Mouse (Mus musculus) heart, embryonic 10.5 days (tissue): Measurements from ENCODE around the gene 4930447F04Rik. TPM values are rescaled to one million over a fixed set of nuclear protein-coding genes. Genes with fewer than 3 reads are reported as not detected.

ENCODE experiments used
- DNase-seq: peaks from one replicate; pipeline ENCODE4 v3.0.0-alpha.2; 2017; ENCODE audit warnings: low spot score
- H3K27ac ChIP-seq: fragments of 300-500 bp; sonication (generic); 2 replicates; pipeline ENCODE4 v1.5.1; 2016; ENCODE audit warnings: mild to moderate bottlenecking
- H3K27me3 ChIP-seq: fragments of 300-500 bp; sonication (generic); 2 replicates; pipeline ENCODE4 v1.6.1; 2016; ENCODE audit warnings: mild to moderate bottlenecking; ENCODE audit not compliant: poor library complexity, insufficient read depth, severe bottlenecking
- H3K36me3 ChIP-seq: fragments of 300-500 bp; sonication (generic); 2 replicates; pipeline ENCODE4 v1.6.1; 2016; ENCODE audit warnings: mild to moderate bottlenecking, moderate library complexity
- H3K4me1 ChIP-seq: fragments of 300-500 bp; sonication (generic); 2 replicates; pipeline ENCODE4 v1.6.1; 2016; ENCODE audit warnings: mild to moderate bottlenecking
- H3K4me3 ChIP-seq: fragments of 300-500 bp; sonication (generic); 2 replicates; pipeline ENCODE4 v1.5.1; 2016; ENCODE audit warnings: mild to moderate bottlenecking, moderate library complexity
- H3K9me3 ChIP-seq: fragments of 300-500 bp; sonication (generic); 2 replicates; pipeline ENCODE4 v1.6.1; 2016; ENCODE audit warnings: mild to moderate bottlenecking, moderate library complexity
- WGBS: fragments of 180-500 bp; shearing (Covaris S2); methylation state at CpG from one replicate; pipeline ENCODE4 v1.1.7; 2016; 5-methylcytosine and 5-hydroxymethylcytosine counted together
- polyA plus RNA-seq: library from polyadenylated mRNA; unstranded; fragments of >200 nt; fragmentation: Nextera tagmentation; extraction: Ambion mirVana; gene quantifications from 2 replicates; pipeline ENCODE4 v1.2.1, GENCODE M21; 2016

The 4930447F04Rik gene
- not detected in 2 replicates for polyA plus RNA-seq

DNA sequence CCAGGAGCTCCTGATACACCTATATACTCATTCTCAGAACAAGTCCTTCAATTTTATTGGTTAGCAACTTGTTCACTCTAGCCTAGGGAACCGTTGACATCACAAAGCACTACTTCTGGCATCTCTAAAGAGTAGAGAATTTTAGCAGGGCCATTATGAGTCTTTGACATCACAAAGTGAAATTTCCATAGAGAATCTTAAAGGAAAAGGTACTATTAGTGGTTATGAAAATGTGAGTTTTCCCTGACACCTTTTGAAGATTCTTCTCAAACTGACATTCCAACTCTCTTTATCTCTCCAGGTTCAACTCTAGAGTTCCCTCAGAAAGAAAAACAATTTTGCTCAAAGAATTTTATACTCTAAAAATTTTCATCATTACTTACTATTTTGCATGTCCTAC is at the start of gene 4930447F04Rik:
4930447F04Rik (minus strand) TSS at position 101 of the 400 bp plus-strand sequence.
- H3K36me3 ChIP-seq, result no peaks in the 10 kb centered on the region
- WGBS, result 79% methylated on average over 1 of the region's 1 CpGs
- no peaks in the 10 kb centered on the region for H3K27me3 ChIP-seq
- no peaks in the 10 kb centered on the region for H3K4me1 ChIP-seq
- no peak within 1 kb of the TSS for H3K27ac ChIP-seq
- no peaks in the 10 kb centered on the region for H3K9me3 ChIP-seq
- H3K4me3 ChIP-seq, result no peak within 1 kb of the TSS
- DNase-seq, result no peak
